Mouse (Mus musculus): ENCODE results near the gene Smarcd3.

The Smarcd3 gene

DNA sequence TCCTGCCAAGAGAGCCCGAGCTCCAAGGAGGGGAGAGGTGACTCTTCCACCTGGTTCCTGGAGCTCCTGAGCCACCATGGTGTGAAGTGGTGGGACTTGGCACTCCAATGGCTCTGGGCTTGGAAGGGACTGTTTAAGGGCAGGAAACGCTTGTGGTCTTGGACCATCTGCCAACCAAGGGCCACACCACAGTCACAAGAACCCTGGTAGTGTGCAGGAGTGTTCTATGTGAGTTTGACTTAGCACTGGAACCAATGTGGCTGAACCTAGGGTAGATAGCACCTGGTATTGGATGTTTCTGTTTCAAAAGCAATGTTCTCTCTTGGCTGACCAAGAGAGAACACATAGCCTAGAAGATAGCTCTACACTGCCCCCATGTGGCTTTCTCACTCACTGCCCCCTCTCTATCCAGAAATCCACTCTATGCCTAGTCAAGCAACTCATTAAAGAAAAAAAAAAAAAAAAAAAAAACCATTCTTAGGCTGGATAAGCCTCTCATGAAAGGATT, 26.9 kb downstream of the Smarcd3 start:
- DNase-seq (ENCODE audit: low spot score), result peak; percentile 81

DNA sequence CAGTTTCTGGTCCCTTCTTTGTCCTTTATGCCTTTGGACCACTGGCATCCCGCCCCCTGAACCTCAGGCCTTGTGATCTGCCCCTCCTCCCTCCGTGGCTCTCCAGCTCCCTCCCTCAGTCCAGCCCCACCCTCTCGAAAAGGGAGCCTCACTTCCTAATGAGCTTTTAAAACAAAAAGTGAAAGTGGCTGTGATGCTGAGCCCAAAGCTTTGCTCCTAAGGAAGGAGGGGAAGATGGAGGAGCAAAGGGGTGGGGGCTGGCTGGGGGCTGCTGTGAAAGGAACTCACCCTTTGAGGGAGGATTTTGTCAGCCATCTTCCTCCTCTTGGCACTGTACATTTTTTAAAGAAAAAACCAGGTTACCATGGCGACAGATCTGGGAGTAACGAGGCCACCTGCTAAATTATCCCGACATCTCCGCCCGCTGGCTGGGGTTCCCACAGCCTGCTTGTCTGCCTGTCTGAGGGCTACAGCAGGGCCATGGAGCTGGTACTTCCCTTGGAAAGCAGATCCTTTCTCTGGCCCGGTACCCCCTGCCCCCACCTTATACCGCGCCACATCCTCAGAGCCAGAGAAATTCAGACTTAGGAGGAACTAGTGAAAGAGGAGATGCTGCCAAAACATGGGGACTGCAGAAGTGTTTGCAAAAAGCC, 27.6 kb downstream of the Smarcd3 start:
- no peak for DNase-seq (ENCODE audit: low spot score)

DNA sequence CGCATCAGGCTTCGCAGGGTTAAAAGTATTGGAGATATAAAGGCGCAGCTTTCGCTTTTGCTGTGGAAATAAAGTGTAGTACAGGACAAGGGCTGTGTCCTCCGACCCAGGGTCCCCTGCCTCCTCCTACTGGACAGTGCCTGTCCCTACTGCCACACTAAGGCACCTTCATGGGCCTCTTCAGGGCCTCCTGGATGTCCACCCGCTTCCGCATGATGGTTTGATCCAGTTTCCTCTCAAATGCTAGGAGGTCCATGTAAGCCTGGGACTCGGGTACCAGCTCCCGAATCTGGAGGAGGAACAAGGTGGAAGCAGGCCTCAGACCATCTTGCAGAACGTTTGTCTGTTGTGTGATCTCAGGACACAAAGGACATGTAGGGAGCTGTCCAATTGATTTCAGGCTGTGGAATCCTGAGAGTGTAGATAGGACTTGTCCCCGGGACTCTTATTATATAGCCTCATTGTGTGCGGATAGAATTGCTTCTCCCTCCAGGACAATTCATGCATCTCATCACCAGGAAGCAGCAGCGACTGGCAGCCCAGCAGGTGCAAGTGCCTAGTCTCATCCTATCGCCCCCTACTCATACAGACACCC, 28.3 kb downstream of the Smarcd3 start:
- no peak for DNase-seq (ENCODE audit: low spot score)

DNA sequence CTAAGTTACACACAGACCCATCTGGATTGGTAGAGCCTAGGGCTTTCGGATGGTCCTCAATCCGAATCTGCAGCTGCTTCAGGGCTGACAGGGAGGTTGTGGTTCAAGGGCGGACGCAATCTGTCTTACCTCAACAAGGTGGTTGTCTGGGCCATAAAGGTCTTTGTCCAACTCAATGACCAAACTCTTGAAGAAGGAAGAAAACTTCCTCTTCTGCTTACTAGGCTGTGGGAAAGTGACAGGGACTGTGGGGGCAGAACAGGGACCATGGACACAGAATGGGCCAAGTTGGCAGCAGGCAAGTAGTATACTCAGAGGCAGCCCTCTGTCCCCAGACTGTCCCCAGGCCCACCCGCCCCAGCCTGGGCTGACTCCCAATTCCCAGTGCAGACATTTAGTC, 28.9 kb downstream of the Smarcd3 start:
- DNase-seq (ENCODE audit: low spot score), result no peak

DNA sequence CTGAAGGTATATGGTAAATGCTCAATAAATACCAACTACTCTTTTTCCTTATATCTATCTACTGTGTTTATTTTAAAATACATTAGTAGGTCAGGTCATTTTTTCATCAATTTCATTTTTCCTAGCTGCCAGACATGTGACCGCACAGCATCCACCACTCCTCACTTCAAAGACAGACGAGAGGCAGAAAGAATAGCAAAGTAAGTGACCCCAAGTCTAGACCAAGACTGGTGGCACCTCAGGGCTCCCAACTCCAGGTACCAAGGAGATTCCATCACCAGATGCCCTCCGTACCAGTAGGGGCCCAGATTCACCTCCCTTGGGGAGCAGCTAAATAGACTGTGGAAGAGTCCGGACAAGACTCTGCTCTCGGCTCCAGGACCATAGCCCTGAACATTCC, 29.9 kb downstream of the Smarcd3 start:
- no peak for DNase-seq (ENCODE audit: low spot score)

DNA sequence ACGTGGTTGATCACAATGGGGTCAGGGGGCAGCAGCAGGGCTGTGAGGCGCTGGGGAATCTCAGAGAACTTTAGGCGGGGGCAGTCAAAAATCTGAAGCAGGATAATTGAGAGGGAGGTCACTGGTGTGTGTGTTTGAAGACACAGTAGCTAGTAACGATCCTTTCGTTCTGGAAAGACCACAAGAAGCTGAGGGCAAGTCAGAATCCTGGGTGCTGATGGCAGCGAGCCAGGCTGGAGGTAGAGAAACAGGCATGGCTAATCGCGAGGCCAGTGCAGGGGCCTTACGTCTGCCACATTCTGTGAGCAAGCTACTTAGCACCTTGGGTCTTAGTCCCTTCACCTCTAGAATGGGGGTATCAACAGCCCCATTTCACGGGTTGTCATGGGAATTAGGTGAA, 30.3 kb downstream of the Smarcd3 start:
- DNase-seq (ENCODE audit: low spot score), result no peak

DNA sequence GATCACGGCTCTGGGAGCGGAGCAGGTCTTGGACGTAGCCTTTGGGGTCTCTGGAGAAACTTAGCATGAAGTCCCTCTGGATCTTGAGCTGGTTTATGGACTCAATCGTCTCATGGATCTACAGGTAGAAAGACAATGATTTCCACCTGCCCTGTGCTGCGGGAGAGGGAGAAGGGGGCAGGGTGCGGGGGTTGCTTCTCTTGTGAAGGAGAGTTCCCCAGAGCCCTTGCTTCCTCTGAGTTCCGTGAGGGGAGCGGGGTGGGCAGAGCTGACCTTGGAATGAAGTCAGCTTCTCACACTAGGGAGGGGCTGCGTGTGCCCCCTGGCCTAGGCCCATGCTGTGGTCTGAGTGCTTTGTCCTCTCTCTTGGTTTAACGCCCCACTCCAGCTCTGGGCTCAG, 31.0 kb downstream of the Smarcd3 start:
- no peak for DNase-seq (ENCODE audit: low spot score)

DNA sequence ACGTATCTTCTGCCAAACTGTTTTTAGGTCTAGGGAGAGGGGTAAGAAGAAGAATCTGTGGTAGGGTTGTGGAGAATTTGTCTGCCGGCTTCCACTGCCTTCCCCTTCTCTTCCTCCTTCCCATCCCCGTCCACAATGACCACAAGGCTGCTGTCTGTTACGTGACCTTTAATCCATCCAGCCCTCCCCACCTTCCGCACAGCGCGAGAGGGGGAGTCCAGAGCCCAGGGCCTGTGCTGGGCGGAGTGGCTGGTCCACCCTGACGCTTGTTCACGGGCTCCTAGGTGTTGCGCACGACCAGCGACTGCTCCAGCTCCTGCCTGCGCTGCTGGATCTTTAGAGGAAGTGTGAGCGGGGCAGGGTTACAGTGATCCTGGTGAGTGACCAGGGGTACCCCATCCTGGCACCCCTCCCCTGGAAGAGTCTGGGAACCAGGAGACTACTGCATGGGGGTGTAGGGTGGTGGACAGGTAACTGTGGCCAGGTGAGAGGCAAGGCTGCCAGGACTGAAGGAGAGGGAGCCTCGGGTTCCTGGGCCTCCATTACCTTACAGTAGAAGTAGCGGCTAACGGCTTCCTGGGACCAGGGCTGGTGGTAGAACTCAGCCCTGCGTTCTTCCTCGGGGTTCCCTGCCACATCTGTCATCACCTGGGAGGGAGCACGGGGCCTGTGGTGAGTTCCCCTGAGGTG, 31.6 kb downstream of the Smarcd3 start:
- DNase-seq (ENCODE audit: low spot score), result no peak

DNA sequence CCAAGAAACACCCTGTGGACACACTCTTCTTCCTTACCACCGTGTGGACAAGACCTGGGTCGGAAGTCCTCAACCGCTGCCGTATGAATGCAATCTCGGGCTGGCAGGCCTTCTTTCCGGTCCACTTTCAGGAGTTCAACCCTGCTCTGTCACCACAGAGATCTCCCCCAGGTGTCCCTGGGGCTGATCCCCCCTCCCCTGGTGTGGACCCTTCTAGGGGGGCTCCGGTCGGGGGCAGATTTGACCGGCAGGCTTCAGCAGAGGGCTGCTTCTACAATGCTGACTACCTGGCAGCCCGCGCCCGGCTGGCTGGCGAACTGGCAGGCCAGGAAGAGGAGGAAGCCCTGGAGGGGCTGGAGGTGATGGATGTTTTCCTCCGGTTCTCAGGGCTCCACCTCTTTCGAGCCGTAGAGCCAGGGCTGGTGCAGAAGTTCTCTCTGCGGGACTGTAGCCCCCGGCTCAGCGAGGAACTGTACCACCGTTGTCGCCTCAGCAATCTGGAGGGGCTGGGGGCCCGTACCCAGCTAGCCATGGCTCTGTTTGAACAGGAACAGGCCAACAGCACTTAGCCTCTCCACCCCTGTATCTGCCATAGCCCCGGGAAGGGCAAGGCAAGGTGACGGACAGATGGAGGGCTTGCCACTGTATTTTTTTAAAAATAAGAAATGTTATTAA, 32.3 kb downstream of the Smarcd3 start:
- no peak for DNase-seq (ENCODE audit: low spot score)

DNA sequence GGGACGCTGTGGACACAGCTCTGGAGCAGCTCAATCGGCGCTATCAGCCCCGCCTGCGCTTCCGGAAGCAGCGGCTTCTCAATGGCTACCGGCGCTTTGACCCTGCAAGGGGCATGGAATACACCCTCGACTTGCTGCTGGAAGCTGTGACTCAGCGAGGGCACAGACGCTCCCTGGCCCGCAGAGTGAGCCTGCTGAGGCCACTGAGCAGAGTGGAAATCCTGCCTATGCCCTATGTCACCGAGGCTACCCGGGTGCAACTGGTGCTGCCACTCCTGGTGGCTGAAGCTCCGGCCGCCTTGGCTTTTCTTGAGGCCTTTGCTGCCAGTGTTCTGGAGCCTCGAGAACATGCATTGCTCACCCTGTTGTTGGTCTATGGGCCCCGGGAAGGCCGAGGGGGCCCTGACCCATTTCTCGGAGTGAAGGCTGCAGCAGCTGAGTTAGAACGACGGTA, 32.9 kb downstream of the Smarcd3 start:
- no peak for DNase-seq (ENCODE audit: low spot score)

DNA sequence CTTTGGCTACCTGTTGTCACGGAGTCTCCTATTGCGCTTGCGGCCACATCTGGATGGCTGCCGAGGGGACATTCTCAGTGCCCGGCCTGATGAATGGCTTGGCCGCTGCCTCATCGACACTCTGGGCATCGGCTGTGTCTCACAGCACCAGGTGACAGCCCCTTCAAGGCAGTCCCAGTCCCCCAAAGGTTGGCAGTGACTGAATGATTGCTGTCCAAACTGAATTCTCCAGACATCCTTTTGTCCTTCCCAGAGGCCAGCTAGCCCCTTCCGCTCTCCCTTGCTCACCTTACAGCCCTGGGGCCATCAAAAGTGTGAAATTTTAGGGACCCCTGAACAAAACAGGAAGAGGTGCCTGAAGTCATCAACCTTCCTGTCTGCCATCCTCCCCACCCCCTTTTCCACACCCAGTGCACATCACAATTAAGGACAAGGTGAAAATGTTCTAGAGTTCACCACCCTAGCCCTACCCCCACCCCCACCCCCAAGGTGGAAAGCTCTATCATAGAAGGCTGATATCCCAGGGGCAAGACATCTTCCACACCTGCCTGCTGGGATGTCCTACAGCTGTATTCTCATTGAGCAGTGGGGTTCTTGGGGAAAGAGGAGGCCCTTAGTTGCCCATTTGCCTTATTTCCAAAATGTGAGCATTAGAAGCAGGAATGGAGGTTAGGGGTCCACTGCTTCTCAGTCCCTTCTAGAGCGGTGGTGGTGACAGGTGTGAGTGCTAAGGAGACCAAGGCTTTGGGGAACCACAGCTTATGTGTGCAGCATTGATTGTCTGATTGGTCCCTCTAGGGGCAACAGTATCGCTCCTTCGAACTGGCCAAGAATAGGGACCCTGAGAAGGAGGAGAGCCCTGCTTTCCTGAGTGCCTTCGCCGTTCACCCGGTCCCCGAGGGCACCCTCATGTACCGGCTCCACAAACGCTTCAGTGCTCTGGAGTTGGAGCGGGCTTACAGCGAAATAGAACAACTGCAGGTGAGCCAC, 34.4 kb downstream of the Smarcd3 start:
- no peak for DNase-seq (ENCODE audit: low spot score)

DNA sequence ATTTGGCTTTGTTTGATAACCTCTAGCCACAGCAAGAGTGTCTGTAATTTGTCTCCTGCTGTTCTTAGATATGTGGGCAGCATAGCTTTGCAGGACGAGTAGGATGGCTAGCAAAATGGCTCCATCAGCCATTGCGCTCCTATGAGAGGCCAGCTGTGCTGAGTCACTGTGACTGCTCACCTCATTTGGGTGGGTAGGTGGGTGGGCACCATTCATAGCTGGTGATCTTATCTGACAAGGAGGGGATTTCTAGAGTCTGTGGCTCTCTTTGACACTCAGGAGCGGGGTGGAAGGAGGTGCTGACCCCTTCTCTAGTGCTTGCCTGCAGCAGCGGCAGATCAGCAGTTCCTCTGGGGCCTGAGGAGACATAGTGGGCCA, 37.0 kb downstream of the Smarcd3 start:
- no peak for DNase-seq (ENCODE audit: low spot score)

DNA sequence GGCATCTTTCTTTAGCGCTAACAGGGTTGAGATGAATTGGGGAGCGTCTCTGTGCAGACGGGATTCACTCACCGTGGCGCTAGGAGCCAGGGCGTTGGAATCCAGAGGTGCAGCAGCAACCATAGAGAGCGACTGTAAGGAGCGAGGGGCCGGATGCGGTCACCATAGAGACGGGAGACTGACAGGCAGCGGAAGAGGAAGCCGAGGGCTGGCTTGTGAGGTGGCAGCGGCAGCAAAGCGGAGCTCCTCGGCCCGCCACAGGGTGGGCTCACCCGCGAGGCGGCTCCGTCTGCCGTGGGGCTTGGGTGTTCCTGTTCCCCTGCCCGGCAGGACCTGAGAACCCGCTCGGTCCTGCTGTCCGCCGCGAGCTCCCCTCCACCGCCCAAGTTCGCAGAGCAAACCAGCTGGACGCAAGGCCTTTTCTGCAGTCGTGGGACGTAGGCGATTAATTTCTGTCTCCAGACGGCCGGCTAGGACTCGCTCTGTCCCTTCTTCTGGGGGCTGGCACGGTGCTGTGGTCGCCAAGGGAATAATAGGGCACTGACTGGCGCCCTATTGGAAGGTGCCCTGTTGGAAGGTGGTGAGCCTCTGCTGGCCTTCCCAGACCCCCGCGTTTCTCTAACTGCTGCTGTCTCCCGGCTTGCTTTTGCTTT, 37.5 kb downstream of the Smarcd3 start, which contains the start of gene Chpf2:
Gene Chpf2 (plus strand): TSS at position 195 of the 653 bp plus-strand sequence.
- DNase-seq (ENCODE audit: low spot score), result peak; percentile 83

DNA sequence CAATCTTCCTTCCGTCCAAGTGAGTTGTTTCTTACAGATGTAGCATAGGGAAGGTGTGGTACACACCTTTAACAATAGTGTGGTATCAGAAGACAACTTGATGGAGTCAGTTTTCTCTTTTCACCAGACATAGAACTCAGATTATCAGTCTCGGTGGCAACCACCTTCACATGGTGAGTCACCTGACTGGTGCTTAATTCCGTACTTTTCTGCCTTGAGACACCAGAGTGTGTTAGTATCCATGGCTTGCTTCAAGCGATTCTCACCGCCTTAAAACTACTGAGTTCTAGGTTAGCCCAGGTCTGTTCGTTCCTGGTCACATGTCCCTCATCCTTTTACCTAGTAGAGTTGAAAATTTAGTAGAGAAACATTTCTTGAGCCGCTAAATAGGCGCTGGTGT, 38.1 kb downstream of the Smarcd3 start:
- no peak for DNase-seq (ENCODE audit: low spot score)

DNA sequence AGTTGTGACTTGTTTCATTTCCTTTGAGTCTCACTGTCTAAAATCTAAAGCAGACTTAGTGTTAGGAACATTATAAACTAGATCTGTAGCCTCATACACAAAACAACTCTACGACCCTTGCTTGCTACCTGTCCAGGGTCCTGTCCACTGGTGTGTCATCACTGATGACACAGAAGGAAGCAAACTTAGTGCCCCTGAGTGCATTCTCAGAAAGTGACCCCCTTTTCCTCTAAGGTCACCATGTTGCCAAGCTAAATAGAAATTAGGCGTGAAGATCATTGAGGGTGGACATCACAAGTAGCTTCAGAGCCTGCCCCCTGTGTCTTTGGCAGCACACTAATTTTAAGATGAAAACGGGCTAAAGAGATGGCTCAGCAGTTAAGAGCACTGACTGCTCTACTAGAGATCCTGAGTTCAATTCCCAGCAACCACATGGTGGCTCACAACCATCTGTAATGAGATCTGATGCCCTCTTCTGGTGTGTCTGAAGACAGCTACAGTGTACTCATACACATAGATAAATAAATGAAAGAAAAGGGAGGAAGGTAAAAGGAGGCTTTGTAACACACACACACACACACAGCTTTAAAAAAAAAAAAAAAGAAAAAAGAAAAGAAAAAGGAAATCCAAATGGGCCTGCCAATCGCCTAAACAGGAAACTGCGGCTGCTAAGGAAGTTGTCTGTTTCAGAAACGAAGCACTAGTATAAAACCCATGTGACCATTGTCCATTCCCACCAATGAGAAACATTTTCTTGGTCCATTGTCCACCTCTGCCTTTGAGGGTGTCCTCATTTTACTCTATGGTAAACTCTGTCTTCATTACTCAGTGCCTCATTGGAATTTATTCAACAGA, 45.9 kb downstream of the Smarcd3 start:
- DNase-seq (ENCODE audit: low spot score), result no peak

DNA sequence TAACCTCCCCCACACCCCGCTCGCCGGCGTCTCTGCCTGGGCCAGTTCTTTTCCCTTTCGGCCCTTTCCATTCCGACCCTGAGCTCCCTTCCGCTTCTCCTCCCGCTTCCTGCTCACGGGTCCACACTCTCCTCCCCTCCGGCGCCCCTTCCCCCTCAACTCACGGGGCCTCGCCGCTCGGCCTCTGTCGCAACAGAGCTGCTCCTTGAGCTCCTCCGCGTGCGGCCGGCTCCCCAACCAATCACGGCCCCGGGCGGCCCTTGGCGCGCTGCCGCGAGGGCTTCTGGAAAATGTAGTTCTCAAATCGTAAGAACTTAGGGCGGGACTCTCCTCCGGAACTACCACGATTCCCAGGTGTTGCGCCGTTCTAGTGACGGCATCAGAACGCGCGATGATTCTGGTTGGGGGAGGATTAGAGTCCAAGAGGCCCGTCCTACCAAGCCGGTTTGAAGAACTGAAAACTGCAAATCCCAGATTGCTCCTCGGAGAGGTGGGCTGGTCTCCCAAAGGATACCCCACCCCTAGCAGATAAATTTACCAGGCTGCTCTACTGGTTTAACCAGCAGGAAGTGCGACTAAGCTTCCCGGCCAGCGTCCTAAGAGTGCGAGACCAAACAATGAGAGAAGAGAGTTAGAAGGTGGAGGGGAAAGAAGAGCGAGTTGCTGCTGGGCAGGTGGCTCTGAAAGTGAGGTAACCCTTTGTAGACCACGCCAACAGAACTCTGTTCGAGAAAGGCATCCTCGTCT, 46.9 kb downstream of the Smarcd3 start, which contains the start of gene Abcf2:
Gene Abcf2 (minus strand): TSS at position 285 of the 747 bp plus-strand sequence.
- peak; percentile 100 for DNase-seq (ENCODE audit: low spot score)

DNA sequence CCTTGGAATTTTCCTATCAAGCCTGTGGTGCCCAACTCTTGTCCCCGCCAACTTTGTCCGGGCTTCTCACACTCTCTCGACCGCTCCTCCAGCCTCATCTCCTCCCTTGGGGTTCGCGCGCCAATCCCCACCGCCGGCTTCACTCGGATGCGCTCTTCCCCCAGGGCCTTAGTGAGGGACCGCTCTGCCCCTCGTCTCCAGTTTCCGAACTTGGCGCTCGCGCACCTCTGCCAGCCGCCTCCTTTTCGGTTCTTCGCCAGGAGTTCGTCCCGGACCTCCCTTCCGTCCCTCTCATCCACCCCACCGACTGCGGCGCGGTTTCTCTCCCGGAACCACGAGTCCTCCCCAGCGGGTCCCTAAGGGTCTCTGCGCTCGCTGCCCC, 47.4 kb downstream of the Smarcd3 start:
- DNase-seq (ENCODE audit: low spot score), result peak; percentile 35

DNA sequence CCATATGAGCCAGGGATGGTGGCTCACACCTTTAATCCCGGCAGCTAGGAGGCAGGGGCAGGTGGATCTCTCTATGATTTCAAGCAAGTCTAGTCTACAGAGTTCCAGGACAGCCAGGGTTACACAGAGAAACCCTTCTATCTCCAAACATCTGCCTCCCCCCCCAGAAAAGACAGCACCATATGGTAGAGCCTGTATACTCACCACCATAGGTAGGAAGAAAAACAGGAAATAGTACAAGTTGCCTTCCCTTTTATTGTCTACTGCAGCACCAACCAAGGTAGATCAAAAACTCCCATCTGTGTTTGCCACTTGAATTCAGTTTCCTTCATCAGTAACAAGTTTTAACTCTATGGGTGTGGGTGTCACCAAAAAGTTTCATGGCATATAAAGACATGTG, 48.3 kb downstream of the Smarcd3 start:
- DNase-seq (ENCODE audit: low spot score), result no peak

DNA sequence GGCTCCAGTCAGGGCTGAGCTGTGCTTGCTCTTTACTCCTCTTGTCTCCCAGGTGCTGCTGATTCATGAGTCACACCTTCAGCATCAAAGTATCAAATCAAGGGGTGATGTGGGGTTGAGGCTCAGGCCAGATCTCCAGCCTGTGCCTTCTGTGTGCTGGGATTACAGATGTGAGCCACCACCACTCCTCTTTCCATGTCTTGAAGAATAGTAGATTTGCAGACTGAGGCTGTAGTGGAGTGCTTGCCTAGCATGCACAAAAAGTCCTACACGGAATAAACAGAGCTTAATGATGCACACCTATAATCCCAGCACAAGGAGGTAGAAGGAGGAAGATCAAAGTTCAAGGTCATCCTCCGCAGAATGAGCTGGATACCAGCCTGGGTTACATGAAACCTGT, 67.5 kb downstream of the Smarcd3 start, which contains the start of gene 4931409K22Rik:
Gene 4931409K22Rik (minus strand): TSS at position 101 of the 400 bp plus-strand sequence.
- no peak for DNase-seq (ENCODE audit: low spot score)

All from urinary bladder, postnatal 14 days (tissue).